Mouse (Mus musculus) neural tube, embryonic 11.5 days (tissue): ENCODE results near the gene Nat8f1. TPM values are rescaled to one million over a fixed set of nuclear protein-coding genes. Genes with fewer than 3 reads are reported as not detected.
"Not testable (repeated sequence)": the region's sequence is repeated elsewhere in the genome, so short reads cannot be mapped to it uniquely, and the experiment has no call there.

Experiments
- ATAC-seq: fragments of 200-750 bp; cut with Nextera tagmentation; 2 replicates; pipeline ENCODE4 v1.8.0; 2017; ENCODE audit warnings: moderate number of reproducible peaks, mild to moderate bottlenecking, moderate TSS enrichment, moderate library complexity; ENCODE audit not compliant: insufficient read depth, low FRiP score, low TSS enrichment
- DNase-seq: peaks from one replicate; pipeline ENCODE4 v3.0.0-alpha.2; 2015; ENCODE audit warnings: low spot score
- H3K27ac ChIP-seq: fragments of 300-500 bp; sonication (generic); 2 replicates; pipeline ENCODE4 v1.5.1; 2014; ENCODE audit warnings: low read depth, mild to moderate bottlenecking, low read length
- H3K27me3 ChIP-seq: fragments of 300-500 bp; sonication (generic); 2 replicates; pipeline ENCODE4 v1.6.1; 2014; ENCODE audit warnings: mild to moderate bottlenecking, low read length, mixed read lengths; ENCODE audit not compliant: control insufficient read depth, insufficient read depth
- H3K36me3 ChIP-seq: fragments of 300-500 bp; sonication (generic); 2 replicates; pipeline ENCODE4 v1.6.1; 2014; ENCODE audit warnings: mild to moderate bottlenecking, low read length, moderate library complexity, mixed read lengths; ENCODE audit not compliant: control insufficient read depth, insufficient read depth
- H3K4me1 ChIP-seq: fragments of 300-500 bp; sonication (generic); 2 replicates; pipeline ENCODE4 v1.6.1; 2014; ENCODE audit warnings: low read length, mixed read lengths; ENCODE audit not compliant: control insufficient read depth, insufficient read depth
- H3K4me2 ChIP-seq: fragments of 300-500 bp; sonication (generic); 2 replicates; pipeline ENCODE4 v1.6.1; 2014; ENCODE audit warnings: low read depth, mild to moderate bottlenecking, moderate library complexity
- H3K4me3 ChIP-seq: fragments of 300-500 bp; sonication (generic); 2 replicates; pipeline ENCODE4 v1.5.1; 2014; ENCODE audit warnings: low read depth, low read length
- H3K9ac ChIP-seq: fragments of 300-500 bp; sonication (generic); 2 replicates; pipeline ENCODE4 v1.6.1; 2014; ENCODE audit warnings: mild to moderate bottlenecking, low read length
- H3K9me3 ChIP-seq: fragments of 300-500 bp; sonication (generic); 2 replicates; pipeline ENCODE4 v1.6.1; 2016; ENCODE audit warnings: low read length; ENCODE audit not compliant: control insufficient read depth
- WGBS: fragments of 180-500 bp; shearing (Covaris S2); extraction: QIAGEN DNeasy Blood & Tissue Kit; methylation state at CpG from one replicate; pipeline ENCODE4 v1.1.7; 2014; 5-methylcytosine and 5-hydroxymethylcytosine counted together
- polyA plus RNA-seq: library from polyadenylated mRNA; unstranded; fragments of >200 nt; fragmentation: Nextera tagmentation; extraction: Ambion mirVana; gene quantifications from 2 replicates; pipeline ENCODE4 v1.2.1, GENCODE M21; 2014

The Nat8f1 gene
- polyA plus RNA-seq, 1 experiment from 2014 or later: 6.4 TPM

- not testable (repeated sequence) for H3K9me3 ChIP-seq, H3K27me3 ChIP-seq, H3K4me1 ChIP-seq, H3K36me3 ChIP-seq, H3K27ac ChIP-seq, H3K9ac ChIP-seq, H3K4me3 ChIP-seq, ATAC-seq, DNase-seq, H3K4me2 ChIP-seq
- 73% methylated on average over 25 of the region's 25 CpGs for WGBS
These were observed 20.3 kb downstream of the Nat8f1 start for GRCm38 (mm10) chr6:85895061-85895648.

GRCm38 (mm10) chr6:85888961-85889360 lies 26.5 kb downstream of the Nat8f1 start:
- DNase-seq: no peak
- Histone ChIP-seq H3K9me3 (no peaks in the 10 kb centered on the region), H3K4me2 (no peak overlapping the region), H3K4me1 (no peaks in the 10 kb centered on the region), H3K27me3 (no peaks in the 10 kb centered on the region), H3K36me3 (no peaks in the 10 kb centered on the region), H3K4me3 (no peak overlapping the region), H3K9ac (no peak overlapping the region), H3K27ac (no peak overlapping the region)
- 94% methylated on average over 2 of the region's 2 CpGs for WGBS
- no peak for ATAC-seq

GRCm38 (mm10) chr6:85884311-85884710 lies 31.2 kb downstream of the Nat8f1 start:
- Histone ChIP-seq H3K27ac (no peak overlapping the region), H3K4me2 (no peak overlapping the region), H3K9me3 (no peaks in the 10 kb centered on the region), H3K4me3 (no peak overlapping the region), H3K4me1 (no peaks in the 10 kb centered on the region), H3K27me3 (no peaks in the 10 kb centered on the region), H3K36me3 (no peaks in the 10 kb centered on the region), H3K9ac (no peak overlapping the region)
- no peak for ATAC-seq
- no peak for DNase-seq
- 85% methylated on average over 1 of the region's 1 CpGs for WGBS

GRCm38 (mm10) chr6:85883246-85883645 lies 32.2 kb downstream of the Nat8f1 start:
- H3K9me3 ChIP-seq, DNase-seq, H3K9ac ChIP-seq, H3K27me3 ChIP-seq, H3K4me3 ChIP-seq, H3K4me2 ChIP-seq, H3K4me1 ChIP-seq, ATAC-seq, H3K27ac ChIP-seq, H3K36me3 ChIP-seq: not testable (repeated sequence)
- WGBS: 91% methylated on average over 9 of the region's 9 CpGs

GRCm38 (mm10) chr6:85869006-85869405 lies 46.5 kb downstream of the Nat8f1 start, which contains the start of gene Nat8f2:
TSS of gene Nat8f2 (minus strand) at chr6:85869158.
- not testable (repeated sequence) for H3K9ac ChIP-seq, H3K27ac ChIP-seq, H3K4me1 ChIP-seq, H3K4me2 ChIP-seq, ATAC-seq, H3K4me3 ChIP-seq, H3K36me3 ChIP-seq, DNase-seq, H3K27me3 ChIP-seq, H3K9me3 ChIP-seq
- WGBS: 91% methylated on average over 5 of the region's 5 CpGs

- H3K27me3 ChIP-seq: no peaks in the 10 kb centered on the region
- no peaks in the 10 kb centered on the region for H3K4me1 ChIP-seq
- H3K4me2 ChIP-seq: no peak overlapping the region
- no peak overlapping the region for H3K9ac ChIP-seq
- no peak overlapping the region for H3K27ac ChIP-seq
- no peak overlapping the region for H3K4me3 ChIP-seq
- DNase-seq (no peak), ATAC-seq (no peak)
- H3K36me3 ChIP-seq: no peaks in the 10 kb centered on the region
- WGBS: 82% methylated on average over 8 of the region's 8 CpGs
- H3K9me3 ChIP-seq: no peaks in the 10 kb centered on the region
These were observed 47.5 kb downstream of the Nat8f1 start for GRCm38 (mm10) chr6:85867726-85868690.

- DNase-seq, H3K4me2 ChIP-seq, H3K27ac ChIP-seq, H3K9me3 ChIP-seq, ATAC-seq, H3K4me1 ChIP-seq, H3K4me3 ChIP-seq, H3K36me3 ChIP-seq, H3K27me3 ChIP-seq, H3K9ac ChIP-seq: not testable (repeated sequence)
- 70% methylated on average over 1 of the region's 1 CpGs for WGBS
These were observed 48.5 kb downstream of the Nat8f1 start for GRCm38 (mm10) chr6:85866995-85867394.

- H3K9me3 ChIP-seq, H3K4me2 ChIP-seq, DNase-seq, H3K36me3 ChIP-seq, ATAC-seq, H3K9ac ChIP-seq, H3K27ac ChIP-seq, H3K27me3 ChIP-seq, H3K4me1 ChIP-seq, H3K4me3 ChIP-seq: not testable (repeated sequence)
- WGBS: 86% methylated on average over 3 of the region's 3 CpGs
These were observed 49.3 kb downstream of the Nat8f1 start for GRCm38 (mm10) chr6:85866166-85866565.
